Mouse (Mus musculus): ENCODE measurements around the gene Galnt5.
A peak's percentile ranks its signal among the peaks of the same experiment; 100 is the strongest.

Gene Galnt5

GRCm38 (mm10) chr2:57997752-57998430 is at the start of gene Galnt5:
Galnt5 (plus strand) TSS chr2:57997884.
- DNase-seq, result no peak

GRCm38 (mm10) chr2:57951620-57952019 is 46.1 kb upstream of the Galnt5 start:
- DNase-seq, result peak; percentile 39 to 56

- DNase-seq, result peak; percentile 68 to 81
These were observed 36.9 kb upstream of the Galnt5 start for GRCm38 (mm10) chr2:57960786-57961185.

GRCm38 (mm10) chr2:57982248-57982647 is 15.4 kb upstream of the Galnt5 start:
- DNase-seq, result no peak

GRCm38 (mm10) chr2:57991084-57991483 is 6.6 kb upstream of the Galnt5 start:
- DNase-seq, result peak in 1 of 2 experiments; percentile 13

GRCm38 (mm10) chr2:58001497-58001896 is 3.8 kb downstream of the Galnt5 start:
- DNase-seq, result no peak

GRCm38 (mm10) chr2:58007081-58007480 is 9.4 kb downstream of the Galnt5 start:
- DNase-seq, result no peak

- DNase-seq, result peak in 1 of 2 experiments; percentile 13
These were observed 25.9 kb downstream of the Galnt5 start for GRCm38 (mm10) chr2:58023556-58023955.

GRCm38 (mm10) chr2:58026740-58027139 is 29.1 kb downstream of the Galnt5 start:
- no peak for DNase-seq

GRCm38 (mm10) chr2:58029404-58029803 is 31.7 kb downstream of the Galnt5 start:
- DNase-seq, result peak; percentile 22 to 27

- DNase-seq, result no peak
These were observed 33.7 kb downstream of the Galnt5 start for GRCm38 (mm10) chr2:58031431-58031830.

- DNase-seq, result no peak
These were observed 38.0 kb downstream of the Galnt5 start for GRCm38 (mm10) chr2:58035635-58036034.

- no peak for DNase-seq
These were observed 39.2 kb downstream of the Galnt5 start for GRCm38 (mm10) chr2:58036926-58037325.

- DNase-seq, result no peak
These were observed 44.2 kb downstream of the Galnt5 start for GRCm38 (mm10) chr2:58041867-58042266.

GRCm38 (mm10) chr2:58052821-58053581 is 55.3 kb downstream of the Galnt5 start, which contains the start of gene Ermn:
Ermn (minus strand) TSS chr2:58052864.
- DNase-seq, result no peak

- DNase-seq, result peak; percentile 79 to 81
These were observed 57.7 kb downstream of the Galnt5 start for GRCm38 (mm10) chr2:58055383-58055782.

GRCm38 (mm10) chr2:58079849-58080248 is 82.2 kb downstream of the Galnt5 start:
- DNase-seq, result no peak

GRCm38 (mm10) chr2:58086420-58086819 is 88.7 kb downstream of the Galnt5 start:
- DNase-seq, result no peak

- no peak for DNase-seq
These were observed 97.1 kb downstream of the Galnt5 start for GRCm38 (mm10) chr2:58094818-58095217.

Data from cerebellum, adult 18-20 months (tissue).